Mouse (Mus musculus) left cerebral cortex, postnatal 14 days (tissue): ENCODE results near the gene Foxp1. TPM values are rescaled to one million over a fixed set of nuclear protein-coding genes. Genes with fewer than 3 reads are reported as not detected.
A peak's percentile ranks its signal among the peaks of the same experiment; 100 is the strongest.

ENCODE experiments used
- DNase-seq, 2 experiments: peaks; one replicate each; pipeline ENCODE4 v3.0.0; 2021 to 2022; ENCODE audit warnings: low spot score in 2 of 2, mixed read lengths in 1 of 2
- intact Hi-C: fragments of 180-260 bp; cut with DNase I; formaldehyde crosslinking; loops from one replicate; pipeline ENCODE4 v1.15.1; 2025
- total RNA-seq, 2 experiments: library from RNA; stranded (reverse); gene quantifications; 2 replicates each; pipeline ENCODE4 v1.2.3; 2021

The Foxp1 gene
- total RNA-seq, 2 experiments from 2014 or later: 137 to 149 TPM

- no peak for DNase-seq
- intact Hi-C loops: no loop called here
These were observed 32.4 kb downstream of the Foxp1 start for GRCm38 (mm10) chr6:99489900-99490648.

GRCm38 (mm10) chr6:99489423-99489822 lies 33.1 kb downstream of the Foxp1 start:
- intact Hi-C loops: no loop called here
- DNase-seq: no peak

- intact Hi-C loops: no loop called here
- DNase-seq: no peak
These were observed 36.5 kb downstream of the Foxp1 start for GRCm38 (mm10) chr6:99485884-99486640.

- DNase-seq: peak; percentile 68 to 88
- intact Hi-C loops: no loop called here
These were observed 37.2 kb downstream of the Foxp1 start for GRCm38 (mm10) chr6:99485217-99485883.

GRCm38 (mm10) chr6:99484884-99485216 lies 37.7 kb downstream of the Foxp1 start:
- DNase-seq: no peak
- intact Hi-C loops: no loop called here

GRCm38 (mm10) chr6:99484197-99484725 lies 38.3 kb downstream of the Foxp1 start:
- intact Hi-C loops: no loop called here
- DNase-seq: no peak

- no peak for DNase-seq
- intact Hi-C loops: no loop called here
These were observed 39.0 kb downstream of the Foxp1 start for GRCm38 (mm10) chr6:99483556-99483955.

- no peak for DNase-seq
- intact Hi-C loops: no loop called here
These were observed 41.0 kb downstream of the Foxp1 start for GRCm38 (mm10) chr6:99481568-99481967.

GRCm38 (mm10) chr6:99478873-99479650 lies 43.5 kb downstream of the Foxp1 start:
- intact Hi-C loops: no loop called here
- DNase-seq: no peak

- DNase-seq: no peak
- intact Hi-C loops: no loop called here
These were observed 47.5 kb downstream of the Foxp1 start for GRCm38 (mm10) chr6:99475040-99475439.

GRCm38 (mm10) chr6:99470906-99471305 lies 51.6 kb downstream of the Foxp1 start:
- intact Hi-C loops: no loop called here
- DNase-seq: no peak

GRCm38 (mm10) chr6:99469134-99469834 lies 53.2 kb downstream of the Foxp1 start:
- intact Hi-C loops: no loop called here

GRCm38 (mm10) chr6:99467831-99468230 lies 54.7 kb downstream of the Foxp1 start:
- intact Hi-C loops: no loop called here
- DNase-seq: no peak

More at GRCm38 (mm10) chr6:99469134-99469834, 53.2 kb downstream of the Foxp1 start:
- no peak for DNase-seq

- DNase-seq: no peak
- intact Hi-C loops: no loop called here
These were observed 55.4 kb downstream of the Foxp1 start for GRCm38 (mm10) chr6:99467109-99467508.

GRCm38 (mm10) chr6:99466354-99466753 lies 56.2 kb downstream of the Foxp1 start:
- DNase-seq: no peak
- intact Hi-C loops: no loop called here

GRCm38 (mm10) chr6:99464449-99464848 lies 58.1 kb downstream of the Foxp1 start:
- DNase-seq: no peak
- intact Hi-C loops: no loop called here

GRCm38 (mm10) chr6:99463906-99464305 lies 58.6 kb downstream of the Foxp1 start:
- intact Hi-C loops: no loop called here
- DNase-seq: no peak

GRCm38 (mm10) chr6:99458775-99459174 lies 63.7 kb downstream of the Foxp1 start:
- no peak for DNase-seq
- intact Hi-C loops: no loop called here
